Mouse (Mus musculus) heart, postnatal 0 days (tissue): ENCODE results near the gene Gpc3.

Experiments used
- CTCF ChIP-seq: IDR thresholded peaks from 2 replicates; pipeline ENCODE4 v1.5.1; 2016; ENCODE audit warnings: antibody characterized with exemption, control low read depth, low read depth
- EP300 ChIP-seq: IDR thresholded peaks from 2 replicates; pipeline ENCODE4 v1.6.1; 2016; ENCODE audit warnings: antibody characterized with exemption, low read depth

DNA sequence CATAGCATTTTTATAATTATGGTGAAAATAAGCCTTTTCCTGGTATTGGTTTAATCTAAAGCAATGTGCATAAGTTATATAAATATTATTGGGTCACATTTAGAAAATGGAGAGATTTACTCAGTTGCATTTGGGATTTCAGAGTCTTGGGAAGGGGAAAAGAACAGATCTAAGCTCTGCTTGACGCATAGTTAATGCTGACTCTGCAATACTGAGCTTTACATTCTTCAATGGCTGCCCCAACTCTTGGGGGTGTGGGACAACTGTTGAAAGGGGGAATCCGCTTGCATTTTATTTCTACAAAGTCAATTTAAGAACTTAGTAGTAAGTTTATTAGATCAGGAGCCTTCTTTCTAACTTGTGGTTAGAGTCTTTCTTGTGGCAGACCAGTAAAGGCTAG is 28.4 kb upstream of the Gpc3 start:
- no peak for TF ChIP-seq CTCF
- no peak for TF ChIP-seq EP300
